Mouse (Mus musculus) heart, adult 2 months (tissue): ENCODE results near the gene Zfp28.

Experiments used
- CTCF ChIP-seq: fragments of 200-600 bp; IDR thresholded peaks from 2 replicates; pipeline ENCODE4 v1.8.1; 2022; ENCODE audit warnings: antibody characterized with exemption, mild to moderate bottlenecking, moderate library complexity
- POLR2A ChIP-seq: fragments of 200-500 bp; IDR thresholded peaks from 2 replicates; pipeline ENCODE4 v1.6.1; 2011; ENCODE audit warnings: mild to moderate bottlenecking, low read depth, low read length, control low read depth; ENCODE audit not compliant: insufficient read depth

- no peak for TF ChIP-seq CTCF
- no peak for TF ChIP-seq POLR2A
Observed at GRCm38 (mm10) chr7:6369460-6369859, 13.6 kb upstream of the Zfp28 start.
